Mouse (Mus musculus) liver, embryonic 13.5 days (tissue): Measurements from ENCODE around the gene Cpne4. TPM values are rescaled to one million over a fixed set of nuclear protein-coding genes. Genes with fewer than 3 reads are reported as not detected.

ENCODE experiments used
- ATAC-seq: fragments of 200-750 bp; cut with Nextera tagmentation; 2 replicates; pipeline ENCODE4 v1.8.0; 2017; ENCODE audit warnings: low read depth, mild to moderate bottlenecking, moderate number of reproducible peaks, moderate library complexity
- DNase-seq: peaks from one replicate; pipeline ENCODE4 v3.0.0; 2022
- H3K27ac ChIP-seq: fragments of 300-500 bp; sonication (generic); 2 replicates; pipeline ENCODE4 v1.5.1; 2015; ENCODE audit warnings: moderate library complexity, mild to moderate bottlenecking, inconsistent platforms
- H3K27me3 ChIP-seq: fragments of 300-500 bp; sonication (generic); 2 replicates; pipeline ENCODE4 v1.6.1; 2015; ENCODE audit warnings: mild to moderate bottlenecking, inconsistent platforms
- H3K36me3 ChIP-seq: fragments of 300-500 bp; sonication (generic); 2 replicates; pipeline ENCODE4 v1.6.1; 2015; ENCODE audit warnings: mild to moderate bottlenecking, inconsistent platforms
- H3K4me1 ChIP-seq: fragments of 300-500 bp; sonication (generic); replicated peaks from 2 replicates; pipeline ENCODE4 v1.6.1; 2015; ENCODE audit warnings: inconsistent platforms
- H3K4me2 ChIP-seq: fragments of 300-500 bp; sonication (generic); 2 replicates; pipeline ENCODE4 v1.6.1; 2015; ENCODE audit warnings: inconsistent platforms, mild to moderate bottlenecking, moderate library complexity
- H3K4me3 ChIP-seq: fragments of 300-500 bp; sonication (generic); replicated peaks from 2 replicates; pipeline ENCODE4 v1.5.1; 2015; ENCODE audit warnings: mild to moderate bottlenecking, inconsistent platforms
- H3K9ac ChIP-seq: fragments of 300-500 bp; sonication (generic); 2 replicates; pipeline ENCODE4 v1.6.1; 2015; ENCODE audit warnings: mild to moderate bottlenecking, inconsistent platforms
- H3K9me3 ChIP-seq: fragments of 300-500 bp; sonication (generic); replicated peaks from 2 replicates; pipeline ENCODE4 v1.6.1; 2016; ENCODE audit warnings: inconsistent platforms
- WGBS: fragments of 180-500 bp; shearing (Covaris S2); methylation state at CpG from one replicate; pipeline ENCODE4 v1.1.7; 2015; ENCODE audit not compliant: insufficient replicate concordance; 5-methylcytosine and 5-hydroxymethylcytosine counted together
- polyA plus RNA-seq: library from polyadenylated mRNA; unstranded; fragments of >200 nt; fragmentation: Nextera tagmentation; extraction: Ambion mirVana; gene quantifications from 2 replicates; pipeline ENCODE4 v1.2.1, GENCODE M21; 2015

Gene Cpne4
- polyA plus RNA-seq, 1 experiment from 2014 or later, result 0.12 TPM

DNA sequence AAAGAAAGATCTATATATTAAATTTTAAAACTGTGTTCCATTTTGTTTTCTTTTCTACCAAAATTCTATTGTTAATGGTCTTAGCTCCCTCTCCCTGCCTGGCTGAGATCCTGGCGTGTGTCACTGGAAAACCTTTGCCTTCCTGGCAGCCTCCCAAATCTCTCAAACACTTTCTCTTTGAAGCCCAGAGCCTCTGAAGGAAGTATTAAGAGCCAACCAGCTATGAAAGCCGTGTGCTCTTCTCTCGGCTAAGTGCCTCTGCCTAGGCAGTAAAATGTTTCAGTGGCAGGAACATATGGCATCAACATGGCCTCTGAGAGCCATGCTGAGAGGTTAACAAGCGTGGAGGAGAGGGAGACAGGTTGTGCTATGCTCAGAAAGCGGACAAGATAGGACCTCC, 47.5 kb downstream of the Cpne4 start:
- DNase-seq, result no peak
- no peak for ATAC-seq

DNA sequence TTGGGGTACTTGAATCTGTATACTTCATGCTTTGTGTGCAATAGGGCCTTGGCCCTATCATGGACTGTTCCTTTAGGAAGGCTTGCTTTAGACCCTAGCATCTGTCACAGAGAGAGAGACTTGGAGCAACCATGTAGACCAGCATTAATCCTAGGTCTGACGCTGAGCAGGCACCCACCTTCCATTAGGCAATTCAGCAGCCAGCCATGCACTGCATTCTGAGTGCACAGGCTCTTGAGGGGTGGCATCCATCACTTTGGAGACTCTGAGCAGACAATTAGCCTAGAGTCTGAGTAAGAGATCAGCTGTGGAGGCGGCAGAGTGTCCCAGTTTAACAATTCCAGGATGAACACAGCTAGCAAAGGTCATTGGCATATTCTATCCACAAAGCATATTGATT, 47.9 kb downstream of the Cpne4 start:
- Histone ChIP-seq H3K27me3 (no peaks in the 10 kb centered on the region), H3K9me3 (peaks cover 8% of the 10 kb centered on the region), H3K4me2 (no peak overlapping the region), H3K36me3 (no peaks in the 10 kb centered on the region), H3K27ac (no peak overlapping the region), H3K9ac (no peak overlapping the region), H3K4me3 (no peak overlapping the region), H3K4me1 (no peaks in the 10 kb centered on the region)
- no peak for DNase-seq
- ATAC-seq, result no peak
- 41% methylated on average over 2 of the region's 2 CpGs for WGBS

More for the DNA sequence above, 47.5 kb downstream of the Cpne4 start:
- Histone ChIP-seq H3K9ac (no peak overlapping the region), H3K27me3 (no peaks in the 10 kb centered on the region), H3K27ac (no peak overlapping the region), H3K4me2 (no peak overlapping the region), H3K4me3 (no peak overlapping the region), H3K9me3 (peaks cover 8% of the 10 kb centered on the region), H3K36me3 (no peaks in the 10 kb centered on the region), H3K4me1 (no peaks in the 10 kb centered on the region)
- WGBS, result 40% methylated on average over 5 of the region's 5 CpGs

DNA sequence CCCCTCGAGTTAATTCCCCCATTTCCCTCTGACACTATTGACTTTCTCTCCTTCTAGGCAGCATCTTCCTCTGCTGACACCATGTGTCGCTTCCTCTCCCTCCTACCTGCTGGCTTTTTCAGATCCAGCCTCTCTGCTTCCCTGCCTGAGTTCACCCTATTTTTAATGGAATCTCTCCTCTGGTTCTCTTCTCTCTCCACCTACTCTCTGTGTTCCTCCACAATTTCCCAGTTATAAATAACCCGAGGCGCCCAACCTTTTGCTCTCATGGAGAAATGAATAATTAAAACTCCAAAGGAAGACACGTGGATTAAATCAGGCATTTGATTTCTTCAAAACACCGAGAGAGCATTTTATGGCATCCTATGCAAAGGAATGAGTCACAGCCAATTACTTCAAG, 65.4 kb downstream of the Cpne4 start:
- Histone ChIP-seq H3K4me2 (no peak overlapping the region), H3K4me3 (no peak overlapping the region), H3K9me3 (no peaks in the 10 kb centered on the region), H3K27me3 (no peaks in the 10 kb centered on the region), H3K9ac (no peak overlapping the region), H3K27ac (no peak overlapping the region), H3K4me1 (no peaks in the 10 kb centered on the region), H3K36me3 (no peaks in the 10 kb centered on the region)
- 49% methylated on average over 6 of the region's 6 CpGs for WGBS
- ATAC-seq (no peak), DNase-seq (no peak)

DNA sequence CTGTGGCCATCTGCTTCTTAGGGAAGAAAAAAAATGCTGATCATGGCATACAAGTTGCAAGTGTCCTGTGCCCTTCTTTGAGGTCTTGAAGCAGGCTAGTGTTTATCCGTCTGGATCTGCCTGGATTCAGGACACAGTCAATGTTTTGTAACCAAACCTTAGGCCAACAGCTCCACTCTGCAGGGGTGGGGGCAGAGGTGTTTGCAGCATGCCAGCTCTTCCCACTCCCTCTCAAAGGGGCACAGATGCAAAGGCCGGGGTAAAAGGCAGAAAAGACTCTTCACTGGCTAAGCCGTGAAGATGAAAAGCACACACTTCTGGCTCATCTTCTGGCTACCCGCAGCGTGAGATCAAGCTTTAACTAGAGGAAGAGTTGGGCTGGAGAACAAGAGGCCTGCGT, 69.6 kb downstream of the Cpne4 start:
- Histone ChIP-seq H3K4me3 (no peak overlapping the region), H3K27me3 (no peaks in the 10 kb centered on the region), H3K9me3 (no peaks in the 10 kb centered on the region), H3K4me2 (no peak overlapping the region), H3K36me3 (no peaks in the 10 kb centered on the region), H3K9ac (no peak overlapping the region), H3K27ac (no peak overlapping the region), H3K4me1 (no peaks in the 10 kb centered on the region)
- DNase-seq (no peak), ATAC-seq (no peak)
- 60% methylated on average over 6 of the region's 6 CpGs for WGBS

DNA sequence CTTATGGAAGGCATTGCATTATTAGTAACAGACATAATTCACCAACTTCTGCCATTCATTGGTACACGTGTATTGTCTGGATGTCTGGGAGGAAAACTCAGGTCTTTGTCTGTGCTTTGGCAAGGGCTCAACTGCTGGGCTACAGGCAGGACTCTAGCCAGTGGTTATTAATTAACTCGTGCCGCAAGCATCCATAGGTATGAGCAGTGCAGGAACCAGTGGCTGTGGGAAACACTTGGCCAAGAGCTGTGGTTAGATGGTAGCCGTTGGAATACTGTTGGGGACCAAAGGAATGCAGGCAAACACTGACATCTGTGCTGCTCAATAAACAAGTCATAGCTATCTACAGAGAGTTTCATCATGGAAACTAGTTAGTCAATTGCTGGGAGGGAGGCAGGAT, 76.5 kb downstream of the Cpne4 start:
- Histone ChIP-seq H3K4me1 (no peaks in the 10 kb centered on the region), H3K27me3 (no peaks in the 10 kb centered on the region), H3K4me2 (no peak overlapping the region), H3K4me3 (no peak overlapping the region), H3K9me3 (no peaks in the 10 kb centered on the region), H3K9ac (no peak overlapping the region), H3K36me3 (no peaks in the 10 kb centered on the region), H3K27ac (no peak overlapping the region)
- no peak for DNase-seq
- ATAC-seq, result no peak
- WGBS, result 66% methylated on average over 4 of the region's 4 CpGs

DNA sequence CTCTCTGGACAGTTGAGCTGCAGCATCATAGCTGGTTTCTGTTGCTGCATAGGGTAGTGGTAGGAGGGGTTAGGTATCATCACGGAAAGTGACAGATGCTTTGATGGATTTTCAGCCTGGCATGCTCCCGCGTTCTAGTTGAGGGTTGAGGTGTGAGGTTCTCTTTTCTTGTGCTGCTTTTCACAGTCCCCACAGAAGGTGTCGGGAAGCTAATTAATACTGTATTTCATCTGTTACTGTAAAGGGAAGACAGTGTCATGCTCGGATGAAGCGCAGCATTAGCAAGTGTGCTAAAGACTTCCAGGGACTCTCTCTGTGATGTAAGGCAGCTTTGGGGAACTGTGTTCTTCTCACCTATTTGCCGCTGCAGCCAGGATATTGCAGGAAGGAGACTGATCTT, 80.7 kb downstream of the Cpne4 start:
- Histone ChIP-seq H3K27ac (no peak overlapping the region), H3K27me3 (no peaks in the 10 kb centered on the region), H3K4me1 (no peaks in the 10 kb centered on the region), H3K4me3 (no peak overlapping the region), H3K9me3 (no peaks in the 10 kb centered on the region), H3K4me2 (no peak overlapping the region), H3K36me3 (no peaks in the 10 kb centered on the region), H3K9ac (no peak overlapping the region)
- ATAC-seq (no peak), DNase-seq (no peak)
- 28% methylated on average over 7 of the region's 7 CpGs for WGBS

DNA sequence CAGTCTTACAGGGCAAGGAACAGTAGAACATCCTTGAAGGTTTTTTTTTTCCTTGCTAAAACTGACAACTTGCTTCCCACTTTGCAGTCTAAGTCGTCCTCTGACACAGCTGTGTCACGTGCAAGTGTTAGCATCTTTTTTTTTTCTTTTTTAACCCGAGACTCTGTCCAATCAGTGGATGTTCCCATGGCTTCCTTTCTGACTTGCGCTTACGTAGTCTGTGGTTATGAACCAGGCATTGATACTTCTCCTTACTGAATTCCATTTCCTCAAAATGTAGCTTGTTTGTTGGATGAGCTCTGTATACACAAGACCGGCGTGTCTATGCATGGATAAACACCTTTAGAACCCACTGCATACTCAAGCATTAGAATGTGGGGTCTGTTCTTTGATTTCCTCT, 82.2 kb downstream of the Cpne4 start:
- no peak overlapping the region for H3K4me3 ChIP-seq
- H3K4me1 ChIP-seq, result no peaks in the 10 kb centered on the region
- ATAC-seq (no peak), DNase-seq (no peak)
- no peaks in the 10 kb centered on the region for H3K27me3 ChIP-seq
- no peak overlapping the region for H3K4me2 ChIP-seq
- WGBS, result 36% methylated on average over 7 of the region's 7 CpGs
- no peaks in the 10 kb centered on the region for H3K36me3 ChIP-seq
- no peaks in the 10 kb centered on the region for H3K9me3 ChIP-seq
- no peak overlapping the region for H3K27ac ChIP-seq
- H3K9ac ChIP-seq, result no peak overlapping the region

DNA sequence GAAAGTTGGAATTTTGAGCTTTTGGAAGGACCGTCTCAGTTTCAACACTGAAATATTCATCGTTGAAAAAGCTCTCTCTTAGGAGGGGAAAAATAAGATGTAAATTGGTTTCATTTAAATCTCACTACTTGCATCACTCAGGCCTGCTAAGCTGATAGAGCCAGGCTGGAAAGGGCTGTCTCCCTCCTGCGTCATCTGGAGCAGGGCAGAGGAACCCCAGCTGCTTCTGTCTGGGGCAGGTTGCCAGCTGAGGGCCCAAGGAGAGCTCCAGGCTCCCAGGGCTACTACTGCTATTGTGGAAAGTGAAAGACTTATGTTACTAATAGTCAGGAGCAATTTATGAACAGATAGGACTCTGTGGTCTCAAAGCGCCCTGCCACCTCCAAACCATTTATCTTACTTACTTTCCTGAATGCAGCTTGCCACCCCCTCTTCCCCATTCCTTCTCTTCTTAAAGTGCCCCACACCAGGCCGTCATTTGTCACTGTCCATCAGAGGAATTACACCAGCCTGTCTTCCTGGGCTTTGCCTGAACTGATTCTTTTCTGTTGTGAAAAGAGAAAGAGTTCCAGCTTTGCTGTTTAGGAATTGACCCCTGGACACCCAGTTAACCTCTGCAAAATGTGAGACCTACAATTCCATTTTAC, 99.4 kb downstream of the Cpne4 start:
- Histone ChIP-seq H3K27me3 (no peaks in the 10 kb centered on the region), H3K4me1 (no peaks in the 10 kb centered on the region), H3K9ac (no peak overlapping the region), H3K4me2 (no peak overlapping the region), H3K4me3 (no peak overlapping the region), H3K36me3 (no peaks in the 10 kb centered on the region), H3K9me3 (no peaks in the 10 kb centered on the region), H3K27ac (no peak overlapping the region)
- 45% methylated on average over 5 of the region's 5 CpGs for WGBS
- ATAC-seq (no peak), DNase-seq (no peak)

DNA sequence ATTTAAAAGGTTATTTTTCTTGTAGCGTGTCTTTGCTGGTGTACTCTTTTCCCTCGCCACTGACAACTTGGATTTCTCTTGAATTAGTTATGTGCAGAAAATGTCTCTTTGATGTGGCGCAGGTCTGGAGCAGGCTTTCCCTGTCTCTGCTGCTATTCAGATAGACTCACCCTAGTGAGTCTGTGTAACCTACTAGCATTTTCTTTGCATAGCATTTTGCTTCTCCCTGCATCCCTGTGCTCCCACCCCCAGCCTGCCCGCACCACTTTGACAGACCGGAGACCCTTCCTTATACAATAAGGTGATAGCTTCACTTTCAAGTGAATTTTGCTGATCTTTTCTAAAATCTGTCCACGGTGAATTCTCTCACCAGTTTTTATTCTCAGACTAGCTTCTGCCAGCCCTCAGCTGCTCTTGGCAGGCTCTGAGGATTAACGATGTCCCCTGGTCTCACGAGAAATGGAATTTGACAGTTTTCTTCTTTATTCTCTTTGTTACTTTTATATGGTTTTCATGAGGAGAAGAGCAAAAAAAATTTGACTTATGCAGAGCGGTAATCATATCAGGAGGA, 105.7 kb downstream of the Cpne4 start:
- Histone ChIP-seq H3K27me3 (no peaks in the 10 kb centered on the region), H3K9ac (no peak overlapping the region), H3K4me3 (no peak overlapping the region), H3K27ac (no peak overlapping the region), H3K4me1 (no peaks in the 10 kb centered on the region), H3K9me3 (no peaks in the 10 kb centered on the region), H3K4me2 (no peak overlapping the region), H3K36me3 (no peaks in the 10 kb centered on the region)
- ATAC-seq, result no peak
- 66% methylated on average over 9 of the region's 9 CpGs for WGBS
- no peak for DNase-seq

DNA sequence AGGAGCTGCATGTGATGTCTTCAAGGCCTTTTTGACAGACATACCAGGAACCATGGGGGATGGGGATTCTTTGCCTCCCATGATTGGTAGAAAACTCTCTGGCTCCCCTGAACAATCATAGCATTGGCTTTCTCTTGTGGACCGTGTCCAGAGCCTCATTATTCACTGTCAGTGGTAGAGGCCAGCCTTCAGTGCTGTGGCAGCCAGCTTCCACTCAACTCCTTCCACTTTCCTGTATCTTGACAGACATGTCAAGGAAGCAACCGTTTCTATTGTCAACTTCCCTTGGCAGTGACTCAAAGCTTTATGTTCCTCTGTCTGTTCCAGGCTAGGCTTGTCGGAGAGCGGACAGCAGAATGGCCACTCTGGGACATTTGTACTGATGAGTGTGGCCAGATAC, 112.7 kb downstream of the Cpne4 start:
- DNase-seq (no peak), ATAC-seq (no peak)
- no peaks in the 10 kb centered on the region for H3K4me1 ChIP-seq
- no peaks in the 10 kb centered on the region for H3K36me3 ChIP-seq
- WGBS, result 41% methylated on average over 4 of the region's 4 CpGs
- H3K4me2 ChIP-seq, result no peak overlapping the region
- H3K9ac ChIP-seq, result no peak overlapping the region
- no peaks in the 10 kb centered on the region for H3K27me3 ChIP-seq
- H3K9me3 ChIP-seq, result no peaks in the 10 kb centered on the region
- H3K4me3 ChIP-seq, result no peak overlapping the region
- H3K27ac ChIP-seq, result no peak overlapping the region

DNA sequence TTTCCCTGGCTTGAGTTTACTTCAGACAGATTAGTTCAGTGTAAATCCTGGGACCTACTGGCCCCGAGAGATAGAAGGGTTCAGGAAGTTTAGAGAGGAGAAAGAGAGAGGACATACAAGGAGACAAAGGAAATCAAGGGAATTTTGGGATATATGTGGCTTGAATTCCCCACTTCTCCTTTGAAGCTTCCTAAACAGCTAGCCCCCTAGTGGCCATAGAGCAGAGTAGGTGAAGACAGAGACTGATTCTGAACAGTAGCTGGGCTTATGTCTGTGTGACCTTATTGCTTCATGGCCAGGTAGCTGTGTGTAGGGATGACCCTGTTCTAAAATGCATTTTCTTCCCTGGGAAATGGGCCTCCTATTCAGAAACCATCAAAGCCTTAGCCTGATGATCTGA, 129.6 kb downstream of the Cpne4 start:
- no peak for ATAC-seq
- Histone ChIP-seq H3K27ac (no peak overlapping the region), H3K4me3 (no peak overlapping the region), H3K9ac (no peak overlapping the region), H3K9me3 (no peaks in the 10 kb centered on the region), H3K4me1 (no peaks in the 10 kb centered on the region), H3K27me3 (no peaks in the 10 kb centered on the region), H3K36me3 (no peaks in the 10 kb centered on the region), H3K4me2 (no peak overlapping the region)
- 9% methylated on average over 1 of the region's 1 CpGs for WGBS
- DNase-seq, result no peak

DNA sequence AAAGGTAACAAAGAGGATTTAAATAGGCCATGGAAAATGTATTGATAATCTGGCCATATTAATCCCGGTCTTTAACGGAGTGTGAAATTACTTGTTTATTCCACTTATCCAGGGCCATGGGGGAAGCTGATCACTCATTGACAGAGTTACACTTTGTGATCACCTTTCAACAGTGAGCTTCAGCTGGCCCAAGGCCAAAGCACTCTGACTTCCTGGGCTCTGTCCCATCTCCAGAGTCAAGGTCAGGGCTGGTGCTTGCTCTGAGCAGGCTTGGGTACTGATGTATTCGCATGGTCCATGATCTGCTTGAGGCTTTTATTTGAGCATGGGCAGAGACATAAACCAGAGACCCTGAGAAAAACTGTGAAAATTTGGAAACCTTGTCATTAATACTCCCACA, 131.5 kb downstream of the Cpne4 start:
- no peak overlapping the region for H3K27ac ChIP-seq
- WGBS, result 79% methylated on average over 3 of the region's 3 CpGs
- H3K4me3 ChIP-seq, result no peak overlapping the region
- DNase-seq, result no peak
- H3K9me3 ChIP-seq, result no peaks in the 10 kb centered on the region
- no peaks in the 10 kb centered on the region for H3K27me3 ChIP-seq
- H3K4me2 ChIP-seq, result no peak overlapping the region
- no peaks in the 10 kb centered on the region for H3K36me3 ChIP-seq
- H3K4me1 ChIP-seq, result no peaks in the 10 kb centered on the region
- H3K9ac ChIP-seq, result no peak overlapping the region
- no peak for ATAC-seq
